Mouse (Mus musculus) G1E (cell line): ENCODE measurements around the gene Hsf2bp.

Source experiments
- CTCF ChIP-seq: IDR thresholded peaks from 2 replicates; pipeline ENCODE4 v1.5.1; 2012; ENCODE audit warnings: low read depth, low read length, inconsistent platforms, mixed read lengths
- GATA1 ChIP-seq: IDR thresholded peaks from 2 replicates; pipeline ENCODE4 v1.6.1; 2012; ENCODE audit warnings: borderline replicate concordance, low read length, inconsistent platforms, mixed read lengths
- POLR2AphosphoS5 ChIP-seq: IDR thresholded peaks from 2 replicates; pipeline ENCODE4 v1.6.1; 2012; ENCODE audit warnings: low read depth, low read length, inconsistent platforms; ENCODE audit not compliant: insufficient replicate concordance

DNA sequence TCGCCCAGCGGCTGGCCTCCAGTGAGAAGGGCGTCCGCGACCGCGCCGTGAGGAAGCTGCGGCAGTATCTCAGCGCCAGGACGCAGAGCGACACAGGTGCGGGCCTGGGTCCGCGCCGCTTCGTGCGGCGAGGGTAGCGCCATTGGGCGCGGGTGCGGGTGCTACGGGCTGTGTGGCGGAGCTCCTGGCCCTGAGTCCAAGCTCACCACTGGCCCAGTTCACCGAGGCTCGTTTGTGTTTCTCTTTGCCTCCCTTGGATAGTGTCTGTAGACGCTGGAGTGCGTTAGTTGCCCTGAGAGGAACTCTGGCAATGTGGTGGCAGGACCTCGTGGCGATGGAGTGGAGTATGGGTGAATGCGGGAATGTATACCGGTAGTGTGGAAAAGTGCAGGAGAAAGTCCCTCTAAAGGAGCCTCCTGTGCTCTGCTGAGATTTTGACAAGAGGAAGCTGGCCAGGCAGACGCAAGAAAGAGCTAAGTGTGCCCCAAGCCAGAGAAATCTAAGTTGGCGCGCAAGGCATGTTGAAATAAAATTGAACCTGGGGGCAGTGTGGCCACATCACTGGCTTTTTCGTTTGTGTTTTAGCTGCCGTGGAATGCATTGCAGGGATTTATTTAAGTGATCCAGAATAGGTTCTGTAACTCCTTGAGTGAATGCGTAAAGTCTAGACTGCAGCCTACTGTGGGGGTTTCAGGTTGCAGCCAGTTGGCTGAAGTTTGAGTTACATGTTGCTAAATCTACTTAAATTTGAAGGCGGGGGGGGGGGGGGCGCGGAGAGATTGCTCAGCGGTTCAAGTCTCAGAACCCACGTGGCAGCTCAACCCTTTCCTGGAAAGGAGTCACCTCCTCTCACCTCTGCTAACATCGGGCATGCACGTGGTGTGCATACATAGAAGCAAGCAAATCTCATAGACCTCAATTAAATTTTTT is 625 bp upstream of the Hsf2bp start:
- TF ChIP-seq CTCF (no peak), POLR2AphosphoS5 (no peak), GATA1 (no peak)
